Mouse (Mus musculus) lung, postnatal 0 days (tissue): ENCODE measurements around the gene Csnk1e.

ENCODE experiments used
- CTCF ChIP-seq: IDR thresholded peaks from 2 replicates; pipeline ENCODE4 v1.5.1; 2016; ENCODE audit warnings: antibody characterized with exemption, mild to moderate bottlenecking
- EP300 ChIP-seq: IDR thresholded peaks from 2 replicates; pipeline ENCODE4 v1.6.1; 2016; ENCODE audit warnings: antibody characterized with exemption, mild to moderate bottlenecking, control low read depth

- no peak for TF ChIP-seq CTCF
- TF ChIP-seq EP300 = no peak
These were observed 1.2 kb upstream of the Csnk1e start for GRCm38 (mm10) chr15:79456546-79456945.
